Mouse (Mus musculus) cerebellum, adult 2 months (tissue): ENCODE results near the gene Tmem92.

ENCODE experiments used
- CTCF ChIP-seq: fragments of 200-500 bp; IDR thresholded peaks from 2 replicates; pipeline ENCODE4 v1.5.1; 2011; ENCODE audit warnings: low read depth, mild to moderate bottlenecking, control low read depth, low read length, moderate library complexity, borderline replicate concordance; ENCODE audit not compliant: insufficient read depth
- POLR2A ChIP-seq: fragments of 200-500 bp; IDR thresholded peaks from 2 replicates; pipeline ENCODE4 v1.6.1; 2011; ENCODE audit warnings: low read length, control low read depth, borderline replicate concordance; ENCODE audit not compliant: insufficient read depth

- no peak for TF ChIP-seq CTCF
- no peak for TF ChIP-seq POLR2A
Observed at GRCm38 (mm10) chr11:94782603-94783002, at the start of gene Tmem92.
